Mouse (Mus musculus): ENCODE measurements around the gene Pilra. TPM values are rescaled to one million over a fixed set of nuclear protein-coding genes. Genes with fewer than 3 reads are reported as not detected.
A peak's percentile ranks its signal among the peaks of the same experiment; 100 is the strongest.

The Pilra gene
- polyA plus RNA-seq, 1 experiment, result 31.2 TPM

- no peak for DNase-seq (ENCODE audit: low spot score)
These were observed 12.5 kb downstream of the Pilra start for GRCm38 (mm10) chr5:137823455-137824045.

- no peak for DNase-seq (ENCODE audit: low spot score)
These were observed 13.5 kb downstream of the Pilra start for GRCm38 (mm10) chr5:137822602-137823001.

GRCm38 (mm10) chr5:137822126-137822525 lies 14.0 kb downstream of the Pilra start:
- DNase-seq (ENCODE audit: low spot score), result no peak

- no peak for DNase-seq (ENCODE audit: low spot score)
These were observed 18.4 kb downstream of the Pilra start for GRCm38 (mm10) chr5:137817466-137818222.

GRCm38 (mm10) chr5:137808316-137808715 lies 27.8 kb downstream of the Pilra start:
- no peak for DNase-seq (ENCODE audit: low spot score)

GRCm38 (mm10) chr5:137806158-137806557 lies 29.9 kb downstream of the Pilra start:
- DNase-seq (ENCODE audit: low spot score), result no peak

GRCm38 (mm10) chr5:137800917-137801316 lies 35.2 kb downstream of the Pilra start:
- no peak for DNase-seq (ENCODE audit: low spot score)

GRCm38 (mm10) chr5:137796606-137797005 lies 39.5 kb downstream of the Pilra start:
- DNase-seq (ENCODE audit: low spot score), result no peak

- DNase-seq (ENCODE audit: low spot score), result no peak
These were observed 44.5 kb downstream of the Pilra start for GRCm38 (mm10) chr5:137791553-137791952.

- DNase-seq (ENCODE audit: low spot score), result no peak
These were observed 47.0 kb downstream of the Pilra start for GRCm38 (mm10) chr5:137788946-137789531.

- peak; percentile 28 for DNase-seq (ENCODE audit: low spot score)
These were observed 47.9 kb downstream of the Pilra start for GRCm38 (mm10) chr5:137788171-137788570.

GRCm38 (mm10) chr5:137787151-137787928 lies 48.7 kb downstream of the Pilra start, which contains the start of the genes Mepce and Zcwpw1:
Mepce (minus strand) TSS chr5:137787655.
Zcwpw1 (plus strand) TSS chr5:137787798.
- DNase-seq (ENCODE audit: low spot score), result peak; percentile 93

- peak; percentile 98 for DNase-seq (ENCODE audit: low spot score)
These were observed 49.8 kb downstream of the Pilra start for GRCm38 (mm10) chr5:137786109-137786942.

GRCm38 (mm10) chr5:137785164-137786031 lies 50.7 kb downstream of the Pilra start:
- DNase-seq (ENCODE audit: low spot score), result peak; percentile 68

GRCm38 (mm10) chr5:137784546-137784945 lies 51.5 kb downstream of the Pilra start:
- DNase-seq (ENCODE audit: low spot score), result no peak

GRCm38 (mm10) chr5:137783901-137784540 lies 52.1 kb downstream of the Pilra start:
- no peak for DNase-seq (ENCODE audit: low spot score)

- DNase-seq (ENCODE audit: low spot score), result no peak
These were observed 53.1 kb downstream of the Pilra start for GRCm38 (mm10) chr5:137782776-137783522.

GRCm38 (mm10) chr5:137781661-137782060 lies 54.4 kb downstream of the Pilra start:
- no peak for DNase-seq (ENCODE audit: low spot score)

Data from urinary bladder, adult 2 months (tissue).